Mouse (Mus musculus): ENCODE data around the gene Tram2. TPM values are rescaled to one million over a fixed set of nuclear protein-coding genes. Genes with fewer than 3 reads are reported as not detected.

The Tram2 gene
- polyA plus RNA-seq, 2 experiments, result 1.2 to 1.8 TPM

DNA sequence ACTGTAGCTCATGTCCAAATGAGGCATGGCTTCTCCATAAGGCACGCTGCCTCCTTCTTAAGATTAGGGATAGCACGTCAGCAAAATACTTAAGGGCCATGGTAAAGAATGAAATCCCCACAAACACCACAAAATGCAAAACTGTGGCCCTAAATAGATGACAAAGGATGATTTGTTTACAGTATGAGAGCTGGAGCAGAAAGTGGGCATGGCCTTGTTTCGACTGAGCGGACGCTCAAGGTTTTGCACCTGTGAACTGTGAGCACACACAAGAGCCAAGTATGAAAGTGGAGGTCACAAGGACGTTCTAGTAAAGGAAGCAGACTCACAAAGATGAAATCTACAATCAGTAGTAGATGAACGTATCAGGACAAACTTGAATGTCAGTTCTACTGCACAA is 38.9 kb downstream of the Tram2 start:
- DNase-seq (ENCODE audit: low read depth in 3 of 3, low spot score in 3 of 3) (no peak), ATAC-seq (ENCODE audit: insufficient read depth) (no peak)
- Histone ChIP-seq H3K27me3 (ENCODE audit: control insufficient read depth, insufficient read depth, low read length) (no peaks in the 10 kb centered on the region), H3K9ac (replicated peaks) (no peak overlapping the region), H3K36me3 (replicated peaks; ENCODE audit: control insufficient read depth, insufficient read depth, low read depth) (no peaks in the 10 kb centered on the region), H3K4me3 (ENCODE audit: insufficient read depth in 1 of 2, low read depth in 2 of 2, low read length in 2 of 2) (no peak overlapping the region), H3K4me2 (ENCODE audit: low read depth) (no peak overlapping the region), H3K27ac (no peak overlapping the region), H3K4me1 (replicated peaks; ENCODE audit: control insufficient read depth in 2 of 2, insufficient read depth in 2 of 2, low read length in 1 of 2) (peaks cover 0 to 3% of the 10 kb centered on the region in 2 experiments; a peak in 2 of 4 replicates), H3K9me3 (ENCODE audit: control insufficient read depth, low read length) (no peaks in the 10 kb centered on the region)
- TF ChIP-seq EP300 (IDR thresholded peaks at IDR 0.05; ENCODE audit: low read depth), result no peak
- 69% methylated on average over 7 of the region's 7 CpGs for WGBS (ENCODE audit: insufficient replicate concordance)

DNA sequence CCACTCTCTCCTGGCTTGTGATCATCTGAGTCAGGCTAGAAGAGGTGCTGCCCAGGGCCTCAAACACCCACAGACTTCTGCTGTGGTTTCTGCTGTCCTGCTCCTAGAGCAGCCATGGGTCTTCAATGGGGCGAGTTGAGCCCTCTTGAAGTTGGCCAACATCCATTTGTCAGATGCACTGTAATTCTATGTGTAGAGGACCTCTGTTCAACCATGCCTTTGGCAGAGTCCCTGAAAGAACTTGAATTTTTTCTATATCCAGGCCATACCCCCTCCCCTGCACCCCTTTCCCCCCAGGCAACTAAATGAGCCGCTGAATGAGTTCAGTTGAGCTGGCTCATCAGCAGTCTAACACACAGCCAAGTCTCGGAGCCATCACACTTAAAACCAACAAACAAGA is 39.5 kb downstream of the Tram2 start:
- no peak overlapping the region for H3K27ac ChIP-seq
- H3K4me3 ChIP-seq (ENCODE audit: insufficient read depth in 1 of 2, low read depth in 2 of 2, low read length in 2 of 2), result no peak overlapping the region
- no peaks in the 10 kb centered on the region for H3K27me3 ChIP-seq (ENCODE audit: control insufficient read depth, insufficient read depth, low read length)
- peaks cover 0 to under 1% of the 10 kb centered on the region in 2 experiments; a peak in 1 of 4 replicates for H3K4me1 ChIP-seq (replicated peaks; ENCODE audit: control insufficient read depth in 2 of 2, insufficient read depth in 2 of 2, low read length in 1 of 2)
- WGBS (ENCODE audit: insufficient replicate concordance), result 72% methylated on average over 3 of the region's 3 CpGs
- no peaks in the 10 kb centered on the region for H3K36me3 ChIP-seq (replicated peaks; ENCODE audit: control insufficient read depth, insufficient read depth, low read depth)
- H3K4me2 ChIP-seq (ENCODE audit: low read depth), result no peak overlapping the region
- no peaks in the 10 kb centered on the region for H3K9me3 ChIP-seq (ENCODE audit: control insufficient read depth, low read length)
- TF ChIP-seq CTCF (IDR thresholded peaks at IDR 0.05; ENCODE audit: low read depth), result no peak
- no peak for TF ChIP-seq EP300 (IDR thresholded peaks at IDR 0.05; ENCODE audit: low read depth)
- H3K9ac ChIP-seq (replicated peaks), result no peak overlapping the region
- no peak for DNase-seq (ENCODE audit: low read depth in 3 of 3, low spot score in 3 of 3)
- no peak for ATAC-seq (ENCODE audit: insufficient read depth)

DNA sequence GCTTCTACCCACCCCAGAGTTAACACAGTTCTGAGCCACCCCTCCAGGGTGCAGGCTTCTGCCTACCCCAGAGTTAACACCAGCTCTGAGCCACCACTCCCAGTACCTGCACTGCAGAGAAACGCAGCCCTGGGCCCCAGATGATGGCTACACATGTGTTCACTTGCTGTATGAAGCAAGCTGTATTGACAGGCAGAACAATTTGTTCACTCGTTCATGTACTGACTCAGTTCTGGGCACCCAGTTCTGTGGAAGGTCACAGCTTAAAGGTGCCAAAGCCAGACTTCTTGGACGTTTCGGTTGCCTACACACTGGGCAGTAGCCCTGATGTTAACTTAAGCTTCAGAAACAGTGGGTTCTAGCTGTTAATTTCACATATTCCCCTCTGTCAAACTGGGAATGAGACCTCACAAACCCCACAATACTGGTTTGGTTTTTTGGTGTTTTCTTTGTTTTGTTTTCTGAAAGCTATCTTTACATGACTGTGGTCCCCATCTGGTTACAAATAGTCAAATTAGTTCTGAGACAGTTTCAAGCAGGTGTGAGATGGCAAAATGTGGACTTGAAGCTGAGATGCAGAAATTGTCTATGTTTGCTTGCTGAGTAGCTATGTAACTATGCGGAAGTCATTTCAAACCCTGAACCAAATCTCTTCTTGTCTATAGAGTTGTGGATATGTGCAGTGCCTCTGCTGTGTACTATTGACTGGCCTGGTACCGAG is 41.0 kb downstream of the Tram2 start:
- no peaks in the 10 kb centered on the region for H3K27me3 ChIP-seq (ENCODE audit: control insufficient read depth, insufficient read depth, low read length)
- WGBS (ENCODE audit: insufficient replicate concordance), result 61% methylated on average over 6 of the region's 6 CpGs
- no peak for TF ChIP-seq EP300 (IDR thresholded peaks at IDR 0.05; ENCODE audit: low read depth)
- TF ChIP-seq CTCF (IDR thresholded peaks at IDR 0.05; ENCODE audit: low read depth), result no peak
- no peaks in the 10 kb centered on the region for H3K4me1 ChIP-seq (replicated peaks; ENCODE audit: control insufficient read depth in 2 of 2, insufficient read depth in 2 of 2, low read length in 1 of 2)
- DNase-seq (ENCODE audit: low read depth in 3 of 3, low spot score in 3 of 3) (no peak), ATAC-seq (ENCODE audit: insufficient read depth) (no peak)
- H3K4me3 ChIP-seq (ENCODE audit: insufficient read depth in 1 of 2, low read depth in 2 of 2, low read length in 2 of 2), result no peak overlapping the region
- no peaks in the 10 kb centered on the region for H3K9me3 ChIP-seq (ENCODE audit: control insufficient read depth, low read length)
- no peaks in the 10 kb centered on the region for H3K36me3 ChIP-seq (replicated peaks; ENCODE audit: control insufficient read depth, insufficient read depth, low read depth)
- H3K9ac ChIP-seq (replicated peaks), result no peak overlapping the region
- no peak overlapping the region for H3K27ac ChIP-seq
- H3K4me2 ChIP-seq (ENCODE audit: low read depth), result no peak overlapping the region

DNA sequence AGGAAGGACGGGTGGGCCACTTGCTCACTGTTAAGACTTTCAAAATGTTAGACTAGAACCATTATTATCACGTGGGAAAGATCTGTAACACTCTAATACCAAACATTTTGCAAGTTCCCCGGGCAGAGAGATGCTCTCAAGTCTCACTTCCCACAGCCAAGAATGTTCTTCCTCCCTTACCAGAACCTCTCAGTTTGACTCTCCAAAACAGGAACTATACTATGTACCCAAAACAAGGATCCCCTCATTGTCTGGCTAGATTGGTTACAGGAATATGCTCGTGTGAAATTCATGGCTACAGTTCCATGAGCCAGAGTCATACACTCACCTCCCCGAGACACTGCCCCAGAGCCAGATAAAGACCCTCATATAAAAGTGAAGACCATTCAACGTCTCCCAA is 43.2 kb downstream of the Tram2 start:
- Histone ChIP-seq H3K9ac (replicated peaks) (no peak overlapping the region), H3K9me3 (ENCODE audit: control insufficient read depth, low read length) (no peaks in the 10 kb centered on the region), H3K36me3 (replicated peaks; ENCODE audit: control insufficient read depth, insufficient read depth, low read depth) (no peaks in the 10 kb centered on the region), H3K27ac (no peak overlapping the region), H3K4me2 (ENCODE audit: low read depth) (no peak overlapping the region), H3K27me3 (ENCODE audit: control insufficient read depth, insufficient read depth, low read length) (no peaks in the 10 kb centered on the region), H3K4me3 (ENCODE audit: insufficient read depth in 1 of 2, low read depth in 2 of 2, low read length in 2 of 2) (no peak overlapping the region), H3K4me1 (replicated peaks; ENCODE audit: control insufficient read depth in 2 of 2, insufficient read depth in 2 of 2, low read length in 1 of 2) (no peaks in the 10 kb centered on the region)
- WGBS (ENCODE audit: insufficient replicate concordance), result 31% methylated on average over 6 of the region's 6 CpGs
- TF ChIP-seq EP300 (IDR thresholded peaks at IDR 0.05; ENCODE audit: low read depth) (no peak), CTCF (IDR thresholded peaks at IDR 0.05; ENCODE audit: low read depth) (no peak)
- no peak for DNase-seq (ENCODE audit: low read depth in 3 of 3, low spot score in 3 of 3)
- ATAC-seq (ENCODE audit: insufficient read depth), result no peak

DNA sequence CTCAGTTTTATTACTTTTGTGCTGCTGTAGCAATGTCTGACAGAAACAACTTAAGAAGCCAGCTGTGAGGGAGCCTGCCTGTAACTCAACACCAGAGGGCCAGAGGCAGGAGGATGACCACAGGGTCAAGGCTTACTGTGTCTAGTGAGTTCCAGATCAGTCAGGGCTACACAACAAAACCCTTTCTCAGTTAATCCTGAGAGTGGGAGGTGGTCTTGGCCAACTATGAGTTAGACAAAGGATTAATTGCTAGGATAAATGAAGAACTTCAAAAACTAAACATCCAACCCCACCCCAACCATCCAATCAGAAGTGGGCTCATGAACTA is 45.3 kb downstream of the Tram2 start:
- no peak for DNase-seq (ENCODE audit: low read depth in 3 of 3, low spot score in 3 of 3)
- Histone ChIP-seq H3K4me2 (ENCODE audit: low read depth) (no peak overlapping the region), H3K9ac (replicated peaks) (no peak overlapping the region), H3K9me3 (ENCODE audit: control insufficient read depth, low read length) (no peaks in the 10 kb centered on the region), H3K27me3 (ENCODE audit: control insufficient read depth, insufficient read depth, low read length) (no peaks in the 10 kb centered on the region), H3K4me3 (ENCODE audit: insufficient read depth in 1 of 2, low read depth in 2 of 2, low read length in 2 of 2) (no peak overlapping the region), H3K27ac (no peak overlapping the region), H3K36me3 (replicated peaks; ENCODE audit: control insufficient read depth, insufficient read depth, low read depth) (no peaks in the 10 kb centered on the region), H3K4me1 (replicated peaks; ENCODE audit: control insufficient read depth in 2 of 2, insufficient read depth in 2 of 2, low read length in 1 of 2) (no peaks in the 10 kb centered on the region)
- TF ChIP-seq CTCF (IDR thresholded peaks at IDR 0.05; ENCODE audit: low read depth) (no peak), EP300 (IDR thresholded peaks at IDR 0.05; ENCODE audit: low read depth) (no peak)
- no peak for ATAC-seq (ENCODE audit: insufficient read depth)
